Mouse (Mus musculus): Measurements from ENCODE around the gene Ddost. TPM values are rescaled to one million over a fixed set of nuclear protein-coding genes. Genes with fewer than 3 reads are reported as not detected.

The Ddost gene
- polyA plus RNA-seq (2015; fragmentation: Nextera tagmentation; extraction: Ambion mirVana) = 176 and 192 TPM in 2 replicates

- Histone ChIP-seq H3K9me3 (replicated peaks) (no peaks in the 10 kb centered on the region), H3K36me3 (ENCODE audit: poor library complexity, severe bottlenecking) (peaks cover 30% of the 10 kb centered on the region), H3K4me3 (peak within 1 kb of the TSS; percentile 97), H3K27me3 (no peaks in the 10 kb centered on the region), H3K9ac (peak within 1 kb of the TSS; percentile 94), H3K4me2 (peak within 1 kb of the TSS; percentile 79), H3K27ac (peak within 1 kb of the TSS; percentile 73), H3K4me1 (peaks cover 38% of the 10 kb centered on the region)
- peak; percentile 98 for ATAC-seq
- under 1% methylated on average over 61 of the region's 64 CpGs for WGBS
Measured at GRCm38 (mm10) chr4:138304340-138305104, at the start of gene Ddost. Gene Ddost, plus strand, starts transcription at chr4:138304730.

- Histone ChIP-seq H3K27ac (no peak overlapping the region), H3K36me3 (ENCODE audit: poor library complexity, severe bottlenecking) (no peaks in the 10 kb centered on the region), H3K9ac (no peak overlapping the region), H3K4me3 (no peak overlapping the region), H3K4me2 (no peak overlapping the region), H3K9me3 (replicated peaks) (no peaks in the 10 kb centered on the region), H3K4me1 (peaks cover 12% of the 10 kb centered on the region), H3K27me3 (peaks cover 60% of the 10 kb centered on the region)
- ATAC-seq = no peak
- WGBS = 83% methylated on average over 22 of the region's 22 CpGs
Measured at GRCm38 (mm10) chr4:138257116-138257687, 47.3 kb upstream of the Ddost start.

GRCm38 (mm10) chr4:138258663-138259062, 45.9 kb upstream of the Ddost start:
- Histone ChIP-seq H3K27me3 (peaks cover 56% of the 10 kb centered on the region), H3K4me3 (no peak overlapping the region), H3K36me3 (ENCODE audit: poor library complexity, severe bottlenecking) (no peaks in the 10 kb centered on the region), H3K4me1 (peaks cover 13% of the 10 kb centered on the region), H3K27ac (no peak overlapping the region), H3K9me3 (replicated peaks) (no peaks in the 10 kb centered on the region), H3K4me2 (no peak overlapping the region), H3K9ac (no peak overlapping the region)
- ATAC-seq = no peak
- WGBS = 84% methylated on average over 7 of the region's 7 CpGs

GRCm38 (mm10) chr4:138259482-138259881, 45.0 kb upstream of the Ddost start:
- H3K36me3 ChIP-seq (ENCODE audit: poor library complexity, severe bottlenecking) = no peaks in the 10 kb centered on the region
- peaks cover 13% of the 10 kb centered on the region for H3K4me1 ChIP-seq
- H3K4me2 ChIP-seq = no peak overlapping the region
- peaks cover 56% of the 10 kb centered on the region for H3K27me3 ChIP-seq
- no peak overlapping the region for H3K27ac ChIP-seq
- no peak overlapping the region for H3K4me3 ChIP-seq
- 81% methylated on average over 5 of the region's 5 CpGs for WGBS
- no peak overlapping the region for H3K9ac ChIP-seq
- no peaks in the 10 kb centered on the region for H3K9me3 ChIP-seq (replicated peaks)
- no peak for ATAC-seq

- Histone ChIP-seq H3K27me3 (peaks cover 44% of the 10 kb centered on the region), H3K9me3 (replicated peaks) (no peaks in the 10 kb centered on the region), H3K4me1 (peaks cover 13% of the 10 kb centered on the region), H3K4me2 (peak overlapping the region; percentile 79), H3K4me3 (peak overlapping the region; percentile 66), H3K9ac (peak overlapping the region; percentile 59), H3K27ac (no peak overlapping the region), H3K36me3 (ENCODE audit: poor library complexity, severe bottlenecking) (no peaks in the 10 kb centered on the region)
- peak; percentile 88 for ATAC-seq
- under 1% methylated on average over 55 of the region's 78 CpGs for WGBS
Measured at GRCm38 (mm10) chr4:138261843-138262681, 42.5 kb upstream of the Ddost start.

- WGBS = 90% methylated on average over 10 of the region's 10 CpGs
- no peaks in the 10 kb centered on the region for H3K9me3 ChIP-seq (replicated peaks)
- H3K4me3 ChIP-seq = no peak overlapping the region
- ATAC-seq = no peak
- H3K27ac ChIP-seq = no peak overlapping the region
- H3K9ac ChIP-seq = no peak overlapping the region
- no peak overlapping the region for H3K4me2 ChIP-seq
- peaks cover 5% of the 10 kb centered on the region for H3K4me1 ChIP-seq
- no peaks in the 10 kb centered on the region for H3K36me3 ChIP-seq (ENCODE audit: poor library complexity, severe bottlenecking)
- peaks cover 26% of the 10 kb centered on the region for H3K27me3 ChIP-seq
Measured at GRCm38 (mm10) chr4:138267869-138268268, 36.7 kb upstream of the Ddost start.

GRCm38 (mm10) chr4:138272011-138272997, 32.2 kb upstream of the Ddost start:
- Histone ChIP-seq H3K36me3 (ENCODE audit: poor library complexity, severe bottlenecking) (no peaks in the 10 kb centered on the region), H3K4me3 (no peak overlapping the region), H3K9me3 (replicated peaks) (no peaks in the 10 kb centered on the region), H3K4me1 (peaks cover 3% of the 10 kb centered on the region; the same call in 1 of the 2 replicates), H3K9ac (no peak overlapping the region), H3K27me3 (0 out of 2 replicates have a peak, but pooled peaks cover 4% of the 10 kb centered on the region), H3K4me2 (no peak overlapping the region), H3K27ac (no peak overlapping the region)
- WGBS = 76% methylated on average over 14 of the region's 14 CpGs
- no peak for ATAC-seq

GRCm38 (mm10) chr4:138278346-138278745, 26.2 kb upstream of the Ddost start:
- H3K36me3 ChIP-seq (ENCODE audit: poor library complexity, severe bottlenecking) = no peaks in the 10 kb centered on the region
- no peaks in the 10 kb centered on the region for H3K9me3 ChIP-seq (replicated peaks)
- ATAC-seq = no peak
- no peak overlapping the region for H3K9ac ChIP-seq
- H3K4me3 ChIP-seq = no peak overlapping the region
- no peak overlapping the region for H3K4me2 ChIP-seq
- H3K27me3 ChIP-seq = no peaks in the 10 kb centered on the region
- 78% methylated on average over 7 of the region's 7 CpGs for WGBS
- no peaks in the 10 kb centered on the region for H3K4me1 ChIP-seq
- H3K27ac ChIP-seq = no peak overlapping the region

- 30% methylated on average over 4 of the region's 4 CpGs for WGBS
- Histone ChIP-seq H3K36me3 (ENCODE audit: poor library complexity, severe bottlenecking) (no peaks in the 10 kb centered on the region), H3K27me3 (0 out of 2 replicates have a peak, but pooled peaks cover 3% of the 10 kb centered on the region), H3K4me3 (no peak overlapping the region), H3K4me2 (no peak overlapping the region), H3K9ac (no peak overlapping the region), H3K9me3 (replicated peaks) (no peaks in the 10 kb centered on the region), H3K27ac (no peak overlapping the region), H3K4me1 (no peaks in the 10 kb centered on the region)
- peak; percentile 45; the same call in 1 of the 2 replicates for ATAC-seq
Measured at GRCm38 (mm10) chr4:138282834-138283233, 21.7 kb upstream of the Ddost start.

GRCm38 (mm10) chr4:138286411-138286810, 18.1 kb upstream of the Ddost start:
- Histone ChIP-seq H3K27ac (no peak overlapping the region), H3K36me3 (ENCODE audit: poor library complexity, severe bottlenecking) (no peaks in the 10 kb centered on the region), H3K27me3 (0 out of 2 replicates have a peak, but pooled peaks cover 3% of the 10 kb centered on the region), H3K9me3 (replicated peaks) (no peaks in the 10 kb centered on the region), H3K9ac (no peak overlapping the region), H3K4me3 (no peak overlapping the region), H3K4me1 (no peaks in the 10 kb centered on the region), H3K4me2 (no peak overlapping the region)
- no peak for ATAC-seq
- 90% methylated on average over 12 of the region's 12 CpGs for WGBS

GRCm38 (mm10) chr4:138288691-138289090, 15.8 kb upstream of the Ddost start:
- Histone ChIP-seq H3K9ac (no peak overlapping the region), H3K4me3 (no peak overlapping the region), H3K4me2 (no peak overlapping the region), H3K27ac (no peak overlapping the region), H3K36me3 (ENCODE audit: poor library complexity, severe bottlenecking) (no peaks in the 10 kb centered on the region), H3K4me1 (no peaks in the 10 kb centered on the region), H3K9me3 (replicated peaks) (no peaks in the 10 kb centered on the region), H3K27me3 (0 out of 2 replicates have a peak, but pooled peaks cover 3% of the 10 kb centered on the region)
- no peak for ATAC-seq
- WGBS = 83% methylated on average over 7 of the region's 7 CpGs

Measured in forebrain, embryonic 13.5 days (tissue).